Mouse (Mus musculus): ENCODE results near the gene Hist1h4a.

- no peak for TF ChIP-seq EP300 (IDR thresholded peaks at IDR 0.05; ENCODE audit: low read depth)
- TF ChIP-seq CTCF (IDR thresholded peaks at IDR 0.05; ENCODE audit: low read depth): no peak
Observed at GRCm38 (mm10) chr13:23778339-23778738, 17.3 kb upstream of the Hist1h4a start.
